Mouse (Mus musculus): Measurements from ENCODE around the gene Clasp2.
A peak's percentile ranks its signal among the peaks of the same experiment; 100 is the strongest.
"Not testable (repeated sequence)": the region's sequence is repeated elsewhere in the genome, so short reads cannot be mapped to it uniquely, and the experiment has no call there.

The Clasp2 gene

GRCm38 (mm10) chr9:113755888-113756719 lies 14.8 kb downstream of the Clasp2 start:
- no peak for DNase-seq (ENCODE audit: low read depth, low spot score)

- DNase-seq (ENCODE audit: low read depth, low spot score), result no peak
These were observed 17.2 kb downstream of the Clasp2 start for GRCm38 (mm10) chr9:113758472-113758871.

GRCm38 (mm10) chr9:113759684-113760083 lies 18.4 kb downstream of the Clasp2 start:
- no peak for DNase-seq (ENCODE audit: low read depth, low spot score)

- no peak for DNase-seq (ENCODE audit: low read depth, low spot score)
These were observed 21.1 kb downstream of the Clasp2 start for GRCm38 (mm10) chr9:113762389-113762788.

GRCm38 (mm10) chr9:113763123-113763522 lies 21.9 kb downstream of the Clasp2 start:
- DNase-seq (ENCODE audit: low read depth, low spot score), result no peak

GRCm38 (mm10) chr9:113770640-113771039 lies 29.4 kb downstream of the Clasp2 start:
- no peak for DNase-seq (ENCODE audit: low read depth, low spot score)

GRCm38 (mm10) chr9:113780863-113781262 lies 39.6 kb downstream of the Clasp2 start:
- no peak for DNase-seq (ENCODE audit: low read depth, low spot score)

- DNase-seq (ENCODE audit: low read depth, low spot score), result no peak
These were observed 41.2 kb downstream of the Clasp2 start for GRCm38 (mm10) chr9:113782362-113783005.

GRCm38 (mm10) chr9:113783674-113784073 lies 42.4 kb downstream of the Clasp2 start:
- DNase-seq (ENCODE audit: low read depth, low spot score), result no peak

GRCm38 (mm10) chr9:113789283-113789682 lies 48.0 kb downstream of the Clasp2 start:
- not testable (repeated sequence) for DNase-seq (ENCODE audit: low read depth, low spot score)

GRCm38 (mm10) chr9:113792651-113793512 lies 51.6 kb downstream of the Clasp2 start:
- DNase-seq (ENCODE audit: low read depth, low spot score), result peak; percentile 77

- DNase-seq (ENCODE audit: low read depth, low spot score), result no peak
These were observed 52.2 kb downstream of the Clasp2 start for GRCm38 (mm10) chr9:113793513-113793905.

- no peak for DNase-seq (ENCODE audit: low read depth, low spot score)
These were observed 52.7 kb downstream of the Clasp2 start for GRCm38 (mm10) chr9:113793966-113794365.

GRCm38 (mm10) chr9:113797206-113797605 lies 55.9 kb downstream of the Clasp2 start:
- no peak for DNase-seq (ENCODE audit: low read depth, low spot score)

- DNase-seq (ENCODE audit: low read depth, low spot score), result no peak
These were observed 59.4 kb downstream of the Clasp2 start for GRCm38 (mm10) chr9:113800671-113801070.

- DNase-seq (ENCODE audit: low read depth, low spot score), result no peak
These were observed 61.5 kb downstream of the Clasp2 start for GRCm38 (mm10) chr9:113802734-113803133.

GRCm38 (mm10) chr9:113803751-113804150 lies 62.5 kb downstream of the Clasp2 start:
- no peak for DNase-seq (ENCODE audit: low read depth, low spot score)

GRCm38 (mm10) chr9:113805359-113805758 lies 64.1 kb downstream of the Clasp2 start:
- DNase-seq (ENCODE audit: low read depth, low spot score), result no peak

- DNase-seq (ENCODE audit: low read depth, low spot score), result no peak
These were observed 70.1 kb downstream of the Clasp2 start for GRCm38 (mm10) chr9:113811327-113811726.

- DNase-seq (ENCODE audit: low read depth, low spot score), result no peak
These were observed 70.8 kb downstream of the Clasp2 start for GRCm38 (mm10) chr9:113811957-113812670.

GRCm38 (mm10) chr9:113812671-113813001 lies 71.4 kb downstream of the Clasp2 start:
- DNase-seq (ENCODE audit: low read depth, low spot score), result no peak

- no peak for DNase-seq (ENCODE audit: low read depth, low spot score)
These were observed 71.8 kb downstream of the Clasp2 start for GRCm38 (mm10) chr9:113813086-113813485.

All from forelimb bud, embryonic 11.5 days (tissue).